Mouse (Mus musculus) kidney, postnatal 4 days (tissue): ENCODE data around the gene Usp1.

ENCODE experiments used
- DNase-seq, 2 experiments: peaks; one replicate each; pipeline ENCODE4 v3.0.0; 2021; ENCODE audit warnings: mixed read lengths in 2 of 2

The Usp1 gene

DNA sequence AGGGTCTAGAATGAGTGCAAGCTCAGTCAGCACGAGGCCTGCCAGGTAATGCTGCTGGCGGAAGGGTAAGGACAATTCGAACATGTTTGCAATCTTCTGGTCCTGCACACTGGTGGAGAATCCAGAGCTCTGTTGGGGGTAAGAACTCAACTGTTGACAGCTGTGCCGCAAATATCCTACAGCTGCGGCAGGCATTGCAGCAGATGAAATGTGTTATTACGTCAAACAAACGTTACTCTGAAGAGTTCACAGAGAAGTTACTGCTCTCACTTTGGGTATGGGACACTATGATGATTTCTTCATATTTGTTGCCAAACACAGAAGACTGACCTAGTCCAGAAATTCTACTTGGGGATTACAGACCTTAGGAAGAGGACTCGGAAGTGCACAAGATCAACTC lies 61.1 kb downstream of the Usp1 start:
- no peak for DNase-seq
